ENCODE assay signal across 9 mouse cellular contexts in genomic region chr17:71874077-71874476, GRCm38 (mm10).
DNase-seq lines count a peak whose midpoint lies in the region; ATAC-seq and TF ChIP-seq lines count a peak whose summit lies in the region.
"Had no signal": no experiment of that assay in that cellular context is flagged by ENCODE, and none has a peak within 500 bp of the region (broad histone marks: within the 10 kb centered on the region; RNA-seq: fewer than 3 reads in every experiment).

No protein-coding gene starts in this region.

- no peak for TF ChIP-seq EP300 in liver, postnatal 0 days (IDR thresholded peaks at IDR 0.05; ENCODE audit: low read depth)

- no peaks in the 10 kb centered on the region for H3K9me3 ChIP-seq in kidney, embryonic 15.5 days (replicated peaks)
- no peaks in the 10 kb centered on the region for H3K9me3 ChIP-seq in liver, postnatal 0 days (ENCODE audit: low read length)
- H3K9me3 ChIP-seq: neural tube, embryonic 12.5 days had no signal

- H3K27ac ChIP-seq in kidney, embryonic 15.5 days = no peak overlapping the region
- H3K27ac ChIP-seq in liver, postnatal 0 days (ENCODE audit: low read depth) = no peak overlapping the region
- H3K27ac ChIP-seq: neural tube, embryonic 12.5 days had no signal

- intact Hi-C loops in heart, postnatal 10 days (cut with DNase I) = loop anchor here (1.0 to 5.0 kb wide), 2 partner anchors 212 to 312 kb away; no protein-coding TSS in a partner anchor

- peaks cover 8% of the 10 kb centered on the region; the same call in 1 of the 2 replicates for H3K4me1 ChIP-seq in kidney, embryonic 15.5 days
- peaks cover 5% of the 10 kb centered on the region for H3K4me1 ChIP-seq in liver, postnatal 0 days (ENCODE audit: insufficient read depth)

- no peak overlapping the region for H3K9ac ChIP-seq in kidney, embryonic 15.5 days
- no peak overlapping the region for H3K9ac ChIP-seq in liver, postnatal 0 days (replicated peaks)
- H3K9ac ChIP-seq: neural tube, embryonic 12.5 days had no signal

- DNase-seq in kidney, adult 18-20 months = peak; percentile 56
- DNase-seq in NIH3T3 (ENCODE audit: low read depth) = peak; percentile 81
- DNase-seq in cerebellum, adult 8-10 months = peak; percentile 27
- peak; percentile 24 to 63 for DNase-seq in heart, postnatal 10 days
- peak; percentile 76 for DNase-seq in liver, postnatal 0 days
- DNase-seq in right cerebral cortex, postnatal 25 days = peak; percentile 32

- TF ChIP-seq CTCF in liver, postnatal 0 days (IDR thresholded peaks at IDR 0.05; ENCODE audit: low read depth) = peak; percentile 84

- no peaks in the 10 kb centered on the region for H3K27me3 ChIP-seq in kidney, embryonic 15.5 days
- peaks cover 15% of the 10 kb centered on the region for H3K27me3 ChIP-seq in liver, postnatal 0 days (ENCODE audit: insufficient read depth, low read length)
- H3K27me3 ChIP-seq: neural tube, embryonic 12.5 days had no signal

- no peak overlapping the region for H3K4me2 ChIP-seq in kidney, embryonic 15.5 days
- no peak overlapping the region for H3K4me2 ChIP-seq in liver, postnatal 0 days (ENCODE audit: low read depth, low read length)
- H3K4me2 ChIP-seq: neural tube, embryonic 12.5 days had no signal

- no peak overlapping the region for H3K4me3 ChIP-seq in kidney, embryonic 15.5 days (replicated peaks)
- no peak overlapping the region for H3K4me3 ChIP-seq in liver, postnatal 0 days (ENCODE audit: low read depth, low read length)
- H3K4me3 ChIP-seq: neural tube, embryonic 12.5 days had no signal

- WGBS in kidney, embryonic 15.5 days = 42% methylated on average over 6 of the region's 6 CpGs
- whole genome bisulfite sequencing in liver, postnatal 0 days (ENCODE audit: insufficient replicate concordance) = 26% methylated on average over 6 of the region's 6 CpGs

- no peak for ATAC-seq in kidney, embryonic 15.5 days (replicated peaks; ENCODE audit: low FRiP score)
- ATAC-seq in liver, postnatal 0 days = no peak
- no peak for ATAC-seq in monocyte, adult 5-6 weeks (replicated peaks; ENCODE audit: insufficient number of reproducible peaks, low FRiP score, low TSS enrichment, poor library complexity, severe bottlenecking)

- no peaks in the 10 kb centered on the region for H3K36me3 ChIP-seq in kidney, embryonic 15.5 days
- no peaks in the 10 kb centered on the region for H3K36me3 ChIP-seq in liver, postnatal 0 days (replicated peaks; ENCODE audit: insufficient read depth, low read length)
- H3K36me3 ChIP-seq: neural tube, embryonic 12.5 days had no signal

Comparison
In these comparisons a context has a peak if more than half of its experiments do, and no peak if none do; other contexts are left out.
1. DNase-seq: peak in every context shown above with its lines; median percentile 81 in NIH3T3; 76 in liver, postnatal 0 days; 56 in kidney, adult 18-20 months; 44 in heart, postnatal 10 days; 32 in right cerebral cortex, postnatal 25 days; 27 in cerebellum, adult 8-10 months.